Mouse (Mus musculus) megakaryocyte, embryonic 14.5 days (primary cell): ENCODE measurements around the gene Uchl5.

Experiments used
- FLI1 ChIP-seq: IDR thresholded peaks from 2 replicates; pipeline ENCODE4 v1.6.1; 2012; ENCODE audit warnings: low read length, inconsistent platforms, mixed read lengths
- GATA1 ChIP-seq: IDR thresholded peaks from 3 replicates; pipeline ENCODE4 v1.6.1; 2012; ENCODE audit warnings: mixed read lengths, low read length, inconsistent platforms, borderline replicate concordance

DNA sequence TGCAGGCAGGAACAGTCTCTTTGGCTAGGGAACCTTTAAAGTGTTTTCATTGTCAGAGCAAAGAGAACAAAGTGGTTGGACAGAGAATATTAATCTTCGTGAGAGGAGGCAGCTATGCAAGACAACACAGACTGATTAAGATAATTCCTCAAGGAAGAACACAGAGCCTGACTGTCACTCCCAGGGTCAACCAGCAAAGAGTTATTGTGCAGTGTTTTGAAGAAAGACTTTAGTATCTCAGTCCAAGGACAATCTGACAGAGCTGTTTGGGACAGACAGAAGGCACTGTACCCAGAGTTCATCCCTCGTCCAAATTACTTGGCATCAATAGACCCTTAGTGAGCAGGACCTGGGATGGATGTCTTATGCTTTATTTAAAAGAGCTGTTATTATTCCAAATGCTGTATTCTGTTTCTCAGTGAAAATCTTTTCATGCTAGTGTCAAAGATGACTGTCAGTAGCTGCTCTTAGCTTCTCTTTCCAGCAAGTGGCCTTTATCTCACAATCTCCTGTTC, 61.9 kb downstream of the Uchl5 start:
- TF ChIP-seq GATA1 (no peak), FLI1 (no peak)
